8 mouse cellular contexts compared by ENCODE assay signal in genomic region chr10:94623617-94624016, GRCm38 (mm10).
DNase-seq lines count a peak whose midpoint lies in the region; ATAC-seq and TF ChIP-seq lines count a peak whose summit lies in the region.

No protein-coding gene starts in this region.

- TF ChIP-seq CTCF in hindbrain, postnatal 0 days (IDR thresholded peaks at IDR 0.05; ENCODE audit: low read depth): peak; percentile 98

- peak overlapping the region; percentile 36 for H3K4me2 ChIP-seq in hindbrain, postnatal 0 days (ENCODE audit: low read depth, low read length)

- no peaks in the 10 kb centered on the region for H3K9me3 ChIP-seq in hindbrain, postnatal 0 days (ENCODE audit: low read length)
- H3K9me3 ChIP-seq in midbrain, embryonic 10.5 days (replicated peaks): no peaks in the 10 kb centered on the region

- 5% methylated on average over 10 of the region's 10 CpGs for WGBS in hindbrain, postnatal 0 days
- WGBS in midbrain, embryonic 10.5 days: 3% methylated on average over 10 of the region's 10 CpGs

- H3K9ac ChIP-seq in hindbrain, postnatal 0 days (replicated peaks; ENCODE audit: low read length): no peak overlapping the region

- ATAC-seq in hindbrain, postnatal 0 days: peak; percentile 58

- no peaks in the 10 kb centered on the region for H3K36me3 ChIP-seq in hindbrain, postnatal 0 days (ENCODE audit: insufficient read depth, low read length)
- H3K36me3 ChIP-seq in midbrain, embryonic 10.5 days: no peaks in the 10 kb centered on the region

- 0 out of 2 replicates have a peak overlapping the region, but pooled peaks have one; percentile 26 for H3K27ac ChIP-seq in hindbrain, postnatal 0 days
- H3K27ac ChIP-seq in midbrain, embryonic 10.5 days (replicated peaks): peak overlapping the region; percentile 86

- DNase-seq in ZHBTc4 (ENCODE audit: low read depth, low spot score): peak; percentile 87
- peak; percentile 83 to 93 for DNase-seq in cerebellum, postnatal 4 days (ENCODE audit: low spot score in 2 of 2)
- DNase-seq in gastrocnemius, adult 18-20 months (ENCODE audit: low spot score): peak; percentile 84
- DNase-seq in hindbrain, postnatal 0 days (ENCODE audit: low spot score): peak; percentile 93
- DNase-seq in left cerebral cortex, adult 18-20 months (ENCODE audit: low spot score in 2 of 2): peak; percentile 84 to 91
- DNase-seq in midbrain, embryonic 10.5 days (ENCODE audit: low spot score): peak; percentile 90
- peak; percentile 43 to 56 for DNase-seq in right cerebral cortex, postnatal 36 days (ENCODE audit: low spot score in 2 of 2)
- peak; percentile 71 to 81 for DNase-seq in urinary bladder, postnatal 36 days (ENCODE audit: low spot score in 2 of 2)

- no peaks in the 10 kb centered on the region for H3K27me3 ChIP-seq in hindbrain, postnatal 0 days (ENCODE audit: insufficient read depth, low read length)
- H3K27me3 ChIP-seq in midbrain, embryonic 10.5 days (ENCODE audit: low read depth, poor library complexity, severe bottlenecking): peaks cover 44% of the 10 kb centered on the region

- H3K4me3 ChIP-seq in hindbrain, postnatal 0 days (ENCODE audit: low read length): no peak overlapping the region
- H3K4me3 ChIP-seq in midbrain, embryonic 10.5 days: no peak overlapping the region

- peaks cover 28% of the 10 kb centered on the region for H3K4me1 ChIP-seq in hindbrain, postnatal 0 days (ENCODE audit: insufficient read depth, low read length)
- H3K4me1 ChIP-seq in midbrain, embryonic 10.5 days: peaks cover 48% of the 10 kb centered on the region
